Mouse (Mus musculus) spleen, adult 2 months (tissue): ENCODE data around the gene Hoxd13. TPM values are rescaled to one million over a fixed set of nuclear protein-coding genes. Genes with fewer than 3 reads are reported as not detected.
A peak's percentile ranks its signal among the peaks of the same experiment; 100 is the strongest.

Experiments used
- DNase-seq, 2 experiments: peaks; one replicate each; pipeline versions ENCODE4 v3.0.0 to v3.0.0-alpha.2; 2012 to 2021; ENCODE audit warnings: low spot score in 2 of 2, low read depth in 1 of 2
- H3K27ac ChIP-seq: fragments of 200-500 bp; 2 replicates; pipeline ENCODE4 v1.5.1; 2012; ENCODE audit warnings: low read length, inconsistent platforms; ENCODE audit not compliant: insufficient read depth
- H3K27me3 ChIP-seq: fragments of 200-500 bp; 2 replicates; pipeline ENCODE4 v1.6.1; 2012; ENCODE audit warnings: mild to moderate bottlenecking, moderate library complexity, low read length, inconsistent platforms; ENCODE audit not compliant: control insufficient read depth, insufficient read depth
- H3K36me3 ChIP-seq: fragments of 200-500 bp; 2 replicates; pipeline ENCODE4 v1.6.1; 2012; ENCODE audit warnings: mild to moderate bottlenecking, low read length, inconsistent platforms; ENCODE audit not compliant: control insufficient read depth, insufficient read depth
- H3K4me1 ChIP-seq: fragments of 200-500 bp; 2 replicates; pipeline ENCODE4 v1.6.1; 2011; ENCODE audit warnings: inconsistent platforms; ENCODE audit not compliant: control insufficient read depth, insufficient read depth, insufficient read length
- H3K4me3 ChIP-seq: fragments of 200-500 bp; 2 replicates; pipeline ENCODE4 v1.5.1; 2011; ENCODE audit warnings: mild to moderate bottlenecking, inconsistent platforms; ENCODE audit not compliant: insufficient read depth, insufficient read length; ENCODE audit errors: extremely low read depth
- CTCF ChIP-seq: fragments of 200-500 bp; IDR thresholded peaks from 2 replicates; pipeline ENCODE4 v1.5.1; 2011; ENCODE audit warnings: mild to moderate bottlenecking, inconsistent platforms; ENCODE audit not compliant: insufficient read depth, insufficient read length, insufficient replicate concordance; ENCODE audit errors: extremely low read depth
- POLR2A ChIP-seq: fragments of 200-500 bp; IDR thresholded peaks from 2 replicates; pipeline ENCODE4 v1.6.1; 2011; ENCODE audit warnings: low read depth, low read length, inconsistent platforms
- WGBS: fragments of 180-500 bp; shearing (Covaris S2); methylation state at CpG from one replicate; pipeline ENCODE4 v1.1.7; 2018; 5-methylcytosine and 5-hydroxymethylcytosine counted together
- polyA plus RNA-seq: library from polyadenylated mRNA; depleted of rRNA; stranded (reverse); fragments of >200 nt; gene quantifications from 2 replicates; pipeline ENCODE4 v1.2.3, GENCODE M21; 2012

The Hoxd13 gene
- polyA plus RNA-seq, 1 experiment = not detected

DNA sequence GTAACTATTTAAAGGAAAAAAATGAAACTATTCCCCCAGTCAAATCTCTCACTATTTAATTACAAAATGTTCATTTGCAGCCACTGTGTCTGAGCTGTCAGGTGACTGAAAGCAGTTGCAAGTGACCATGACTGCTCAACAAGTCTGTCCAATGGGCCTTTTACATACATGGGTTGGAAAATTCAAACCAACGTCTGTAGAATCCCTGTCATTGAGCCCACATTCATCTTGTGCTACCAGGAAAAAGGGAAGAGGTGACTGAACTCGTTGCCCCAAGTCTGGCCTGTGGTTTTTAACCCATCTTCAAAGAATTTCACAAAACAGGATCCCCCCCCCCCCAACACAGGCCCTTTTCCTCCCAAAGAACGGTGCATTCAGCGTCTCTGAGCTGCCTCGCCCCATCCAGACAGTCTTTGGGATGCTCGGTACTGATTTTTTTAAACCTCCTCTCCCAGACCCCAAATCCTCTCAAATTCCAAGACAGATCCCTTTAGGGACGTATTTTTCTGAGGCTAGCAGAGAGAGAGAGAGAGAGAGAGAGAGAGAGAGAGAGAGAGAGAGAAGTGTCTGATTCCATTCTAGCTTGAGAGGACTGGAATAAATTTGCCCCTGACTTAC is 27.8 kb downstream of the Hoxd13 start:
- no peaks in the 10 kb centered on the region for H3K36me3 ChIP-seq
- no peak overlapping the region for H3K27ac ChIP-seq
- H3K27me3 ChIP-seq = peaks cover 60% of the 10 kb centered on the region
- peaks cover 9% of the 10 kb centered on the region; the same call in 1 of the 2 replicates for H3K4me1 ChIP-seq
- no peak for TF ChIP-seq CTCF
- no peak for TF ChIP-seq POLR2A
- 20% methylated on average over 7 of the region's 7 CpGs for WGBS
- DNase-seq = no peak
- no peak overlapping the region for H3K4me3 ChIP-seq

DNA sequence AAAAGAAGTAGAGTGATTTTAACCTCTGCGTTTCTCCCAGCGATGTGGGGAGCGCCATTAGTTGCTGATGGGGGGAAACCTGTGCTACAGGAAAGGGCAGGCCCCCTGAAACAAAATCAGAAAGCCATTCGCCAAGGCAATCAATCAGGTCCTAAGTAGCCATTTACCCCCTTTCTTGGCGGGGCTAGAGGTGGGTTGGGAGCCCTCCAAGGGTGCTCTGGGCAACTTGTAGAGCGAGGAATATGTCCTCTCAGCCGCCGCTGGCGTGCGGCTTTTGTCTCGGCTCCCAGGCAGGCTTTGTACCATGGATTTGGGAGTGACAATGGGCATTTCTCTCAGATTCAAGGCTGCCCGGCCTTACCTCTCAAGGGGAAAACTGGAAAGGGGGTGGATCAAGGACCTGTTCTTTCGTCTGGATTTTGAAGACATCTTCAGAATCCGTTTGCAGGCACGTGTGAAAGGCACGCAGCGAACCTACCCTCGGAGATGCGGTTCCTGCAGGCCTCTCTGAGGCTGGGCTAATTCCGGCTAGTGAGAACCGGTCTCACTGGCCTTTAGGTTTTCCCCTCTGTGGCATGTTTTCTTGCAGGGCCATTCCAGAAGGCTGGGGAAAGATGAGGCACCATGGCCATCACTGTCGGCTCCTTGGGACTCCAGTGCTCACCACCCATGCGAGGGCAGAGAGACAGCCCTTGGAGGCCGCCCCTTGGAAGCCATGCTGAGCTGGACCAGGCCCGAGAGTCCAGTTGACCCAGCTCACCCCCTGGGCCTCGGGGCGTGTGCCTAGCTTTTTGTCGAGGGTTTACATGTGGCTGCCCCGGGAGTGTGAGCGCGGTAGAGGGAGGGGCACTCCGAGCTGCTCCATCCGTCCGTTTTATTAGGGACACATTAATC is 28.6 kb downstream of the Hoxd13 start:
- H3K4me3 ChIP-seq = no peak overlapping the region
- H3K27ac ChIP-seq = no peak overlapping the region
- H3K4me1 ChIP-seq = peaks cover 9% of the 10 kb centered on the region; the same call in 1 of the 2 replicates
- peaks cover 53% of the 10 kb centered on the region for H3K27me3 ChIP-seq
- no peak for DNase-seq
- WGBS = 14% methylated on average over 34 of the region's 34 CpGs
- no peak for TF ChIP-seq CTCF
- TF ChIP-seq POLR2A = no peak
- H3K36me3 ChIP-seq = no peaks in the 10 kb centered on the region

- no peak for TF ChIP-seq POLR2A
- no peak for TF ChIP-seq CTCF
- Histone ChIP-seq H3K27me3 (peaks cover 46% of the 10 kb centered on the region), H3K4me1 (peaks cover 9% of the 10 kb centered on the region; the same call in 1 of the 2 replicates), H3K36me3 (no peaks in the 10 kb centered on the region), H3K4me3 (peak within 1 kb of the TSS; percentile 35; the same call in 1 of the 2 replicates), H3K27ac (no peak within 1 kb of the TSS)
- WGBS = 2% methylated on average over 43 of the region's 43 CpGs
- no peak for DNase-seq
These were observed 29.5 kb downstream of the Hoxd13 start, which contains the start of gene Hoxd9 for GRCm38 (mm10) chr2:74697567-74698121. Gene Hoxd9, plus strand, starts transcription at chr2:74697727.

DNA sequence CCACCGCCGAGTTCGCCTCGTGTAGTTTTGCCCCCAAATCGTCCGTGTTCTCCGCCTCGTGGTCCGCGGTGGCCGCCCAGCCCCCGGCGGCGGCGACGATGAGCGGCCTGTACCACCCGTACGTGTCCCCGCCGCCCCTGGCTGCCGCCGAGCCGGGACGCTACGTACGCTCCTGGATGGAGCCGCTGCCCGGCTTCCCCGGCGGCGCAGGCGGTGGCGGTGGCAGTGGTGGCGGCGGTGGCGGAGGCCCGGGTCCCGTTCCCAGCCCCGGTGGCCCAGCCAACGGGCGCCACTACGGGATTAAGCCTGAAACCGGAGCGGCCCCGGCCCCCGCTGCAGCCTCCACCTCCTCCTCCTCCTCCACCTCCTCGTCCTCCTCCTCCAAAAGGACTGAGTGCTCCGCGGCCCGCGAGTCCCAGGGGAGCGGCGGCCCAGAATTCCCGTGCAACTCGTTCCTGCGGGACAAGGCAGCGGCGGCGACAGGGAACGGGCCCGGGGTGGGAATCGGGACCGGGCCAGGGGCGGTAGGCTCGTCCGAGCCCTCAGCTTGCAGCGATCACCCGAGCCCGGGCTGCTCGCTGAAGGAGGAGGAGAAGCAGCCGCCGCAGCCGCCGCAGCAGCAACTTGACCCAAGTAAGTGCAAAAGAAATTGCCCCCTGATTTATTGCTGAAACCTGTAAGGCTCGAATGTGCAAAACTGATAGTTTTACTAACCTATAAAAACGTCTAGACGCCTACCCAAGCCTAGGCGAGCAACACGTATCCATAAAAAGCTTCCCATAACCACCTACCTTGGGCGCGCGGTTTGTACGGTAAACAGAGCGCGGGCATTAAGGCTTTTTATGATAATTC is 30.3 kb downstream of the Hoxd13 start:
- Histone ChIP-seq H3K27me3 (peaks cover 47% of the 10 kb centered on the region), H3K4me1 (peaks cover 9% of the 10 kb centered on the region; the same call in 1 of the 2 replicates), H3K27ac (no peak overlapping the region), H3K4me3 (peak overlapping the region; percentile 35; the same call in 1 of the 2 replicates), H3K36me3 (no peaks in the 10 kb centered on the region)
- no peak for DNase-seq
- TF ChIP-seq CTCF (no peak), POLR2A (no peak)
- 4% methylated on average over 81 of the region's 86 CpGs for WGBS

GRCm38 (mm10) chr2:74699053-74699430 is 30.9 kb downstream of the Hoxd13 start:
- Histone ChIP-seq H3K27ac (no peak overlapping the region), H3K36me3 (no peaks in the 10 kb centered on the region), H3K4me1 (peaks cover 9% of the 10 kb centered on the region; the same call in 1 of the 2 replicates), H3K4me3 (no peak overlapping the region), H3K27me3 (peaks cover 50% of the 10 kb centered on the region)
- 11% methylated on average over 17 of the region's 17 CpGs for WGBS
- DNase-seq = no peak
- no peak for TF ChIP-seq POLR2A
- TF ChIP-seq CTCF = no peak
